Mouse (Mus musculus) lung, embryonic 16.5 days (tissue): ENCODE data around the gene Smim27. TPM values are rescaled to one million over a fixed set of nuclear protein-coding genes. Genes with fewer than 3 reads are reported as not detected.
A peak's percentile ranks its signal among the peaks of the same experiment; 100 is the strongest.

Experiments used
- ATAC-seq: fragments of 200-750 bp; cut with Nextera tagmentation; 2 replicates; pipeline ENCODE4 v1.8.0; 2017; ENCODE audit warnings: low read depth, mild to moderate bottlenecking, moderate library complexity
- H3K27ac ChIP-seq: fragments of 300-500 bp; sonication (generic); 2 replicates; pipeline ENCODE4 v1.5.1; 2014; ENCODE audit warnings: mild to moderate bottlenecking, control low read depth, low read length
- H3K27me3 ChIP-seq: fragments of 300-500 bp; sonication (generic); 2 replicates; pipeline ENCODE4 v1.6.1; 2014; ENCODE audit warnings: low read depth, low read length, mixed read lengths; ENCODE audit not compliant: control insufficient read depth, insufficient read depth
- H3K36me3 ChIP-seq: fragments of 300-500 bp; sonication (generic); 2 replicates; pipeline ENCODE4 v1.6.1; 2014; ENCODE audit warnings: low read length; ENCODE audit not compliant: control insufficient read depth, insufficient read depth
- H3K4me1 ChIP-seq: fragments of 300-500 bp; sonication (generic); replicated peaks from 2 replicates; pipeline ENCODE4 v1.6.1; 2014; ENCODE audit warnings: low read length, mixed read lengths; ENCODE audit not compliant: control insufficient read depth, insufficient read depth
- H3K4me2 ChIP-seq: fragments of 300-500 bp; sonication (generic); 2 replicates; pipeline ENCODE4 v1.6.1; 2014; ENCODE audit warnings: low read depth, low read length, control low read depth
- H3K4me3 ChIP-seq: fragments of 300-500 bp; sonication (generic); 2 replicates; pipeline ENCODE4 v1.5.1; 2014; ENCODE audit warnings: mild to moderate bottlenecking, low read length, control low read depth
- H3K9ac ChIP-seq: fragments of 300-500 bp; sonication (generic); 2 replicates; pipeline ENCODE4 v1.6.1; 2014; ENCODE audit warnings: low read length, control low read depth
- H3K9me3 ChIP-seq: fragments of 300-500 bp; sonication (generic); 2 replicates; pipeline ENCODE4 v1.6.1; 2016; ENCODE audit warnings: low read length; ENCODE audit not compliant: control insufficient read depth
- WGBS: fragments of 180-500 bp; shearing (Covaris S2); extraction: QIAGEN DNeasy Blood & Tissue Kit; methylation state at CpG from one replicate; pipeline ENCODE4 v1.1.7; 2014; 5-methylcytosine and 5-hydroxymethylcytosine counted together
- polyA plus RNA-seq: library from polyadenylated mRNA; unstranded; fragments of >200 nt; fragmentation: Nextera tagmentation; extraction: Ambion mirVana; gene quantifications from 2 replicates; pipeline ENCODE4 v1.2.1, GENCODE M21; 2015

Gene Smim27
- polyA plus RNA-seq, 1 experiment from 2014 or later, result 36.6 TPM

DNA sequence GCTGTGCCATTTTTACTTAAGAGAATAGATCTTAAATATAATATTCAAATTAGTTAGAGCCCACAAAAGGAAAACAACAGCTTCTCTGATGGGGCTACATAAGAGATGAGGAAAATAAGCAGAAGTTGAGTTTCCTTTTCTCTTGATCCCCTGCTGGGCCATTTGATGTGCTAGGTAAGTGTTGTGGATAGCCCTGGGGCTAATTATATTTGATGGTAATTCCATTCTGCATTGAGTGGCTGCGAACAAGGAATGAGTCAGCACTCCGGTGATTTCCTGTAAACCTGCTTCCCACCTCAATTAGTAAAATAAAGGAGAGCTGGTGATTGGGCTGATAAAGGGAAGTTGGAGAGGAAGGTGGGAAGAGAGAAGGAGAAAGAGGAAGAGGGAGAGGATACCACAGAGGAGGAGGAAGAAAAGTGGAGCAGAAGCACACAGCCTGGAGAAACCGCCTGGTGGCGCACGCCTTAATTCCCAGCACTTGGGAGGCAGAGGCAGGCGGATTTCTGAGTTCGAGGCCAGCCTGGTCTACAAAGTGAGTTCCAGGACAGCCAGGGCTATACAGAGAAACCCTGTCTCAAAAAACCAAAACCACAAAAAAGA, 36.2 kb upstream of the Smim27 start:
- Histone ChIP-seq H3K27ac (no peak overlapping the region), H3K27me3 (no peaks in the 10 kb centered on the region), H3K4me2 (no peak overlapping the region), H3K9ac (no peak overlapping the region), H3K4me1 (no peaks in the 10 kb centered on the region), H3K36me3 (0 out of 2 replicates have a peak, but pooled peaks cover 2% of the 10 kb centered on the region), H3K9me3 (no peaks in the 10 kb centered on the region), H3K4me3 (no peak overlapping the region)
- no peak for ATAC-seq
- 88% methylated on average over 7 of the region's 7 CpGs for WGBS

- H3K9me3 ChIP-seq, result no peaks in the 10 kb centered on the region
- H3K9ac ChIP-seq, result no peak overlapping the region
- WGBS, result 81% methylated on average over 6 of the region's 6 CpGs
- H3K36me3 ChIP-seq, result 0 out of 2 replicates have a peak, but pooled peaks cover 2% of the 10 kb centered on the region
- no peaks in the 10 kb centered on the region for H3K27me3 ChIP-seq
- no peak overlapping the region for H3K27ac ChIP-seq
- H3K4me1 ChIP-seq, result peaks cover 4% of the 10 kb centered on the region; the same call in 1 of the 2 replicates
- ATAC-seq, result no peak
- no peak overlapping the region for H3K4me3 ChIP-seq
- H3K4me2 ChIP-seq, result no peak overlapping the region
Observed at GRCm38 (mm10) chr4:40234256-40234655, 35.1 kb upstream of the Smim27 start.

DNA sequence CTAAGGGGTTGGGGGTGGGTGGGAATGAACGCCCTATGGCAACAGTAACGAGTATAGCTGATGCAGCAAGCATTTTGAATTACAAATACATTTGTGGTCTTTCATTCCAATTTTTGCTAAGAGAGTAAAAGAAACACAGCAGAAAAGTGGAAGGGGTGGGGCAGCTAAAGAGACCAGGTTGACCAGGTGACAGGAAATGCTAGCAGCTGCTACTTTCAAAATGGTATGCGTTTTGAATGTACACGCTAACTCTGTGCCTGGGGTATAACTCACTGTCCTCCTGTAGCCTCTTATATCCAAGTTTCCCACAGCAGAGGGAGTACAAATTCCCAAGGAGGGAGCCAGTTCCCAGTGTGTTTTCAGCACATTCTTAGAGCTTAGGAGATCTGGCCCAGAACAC, 32.5 kb upstream of the Smim27 start:
- 70% methylated on average over 4 of the region's 4 CpGs for WGBS

GRCm38 (mm10) chr4:40238483-40239408, 30.6 kb upstream of the Smim27 start:
- Histone ChIP-seq H3K9ac (peak overlapping the region; percentile 63), H3K36me3 (0 out of 2 replicates have a peak, but pooled peaks cover 2% of the 10 kb centered on the region), H3K9me3 (no peaks in the 10 kb centered on the region), H3K27me3 (no peaks in the 10 kb centered on the region), H3K4me1 (peaks cover 4% of the 10 kb centered on the region; the same call in 1 of the 2 replicates), H3K4me3 (peak overlapping the region; percentile 60), H3K4me2 (peak overlapping the region; percentile 70), H3K27ac (peak overlapping the region; percentile 70)
- ATAC-seq, result peak; percentile 78
- WGBS, result 1% methylated on average over 17 of the region's 17 CpGs

More for the DNA sequence above, 32.5 kb upstream of the Smim27 start:
- Histone ChIP-seq H3K4me1 (peaks cover 4% of the 10 kb centered on the region; the same call in 1 of the 2 replicates), H3K27ac (no peak overlapping the region), H3K9me3 (no peaks in the 10 kb centered on the region), H3K4me3 (no peak overlapping the region), H3K9ac (no peak overlapping the region), H3K4me2 (no peak overlapping the region), H3K27me3 (no peaks in the 10 kb centered on the region), H3K36me3 (0 out of 2 replicates have a peak, but pooled peaks cover 2% of the 10 kb centered on the region)
- no peak for ATAC-seq

DNA sequence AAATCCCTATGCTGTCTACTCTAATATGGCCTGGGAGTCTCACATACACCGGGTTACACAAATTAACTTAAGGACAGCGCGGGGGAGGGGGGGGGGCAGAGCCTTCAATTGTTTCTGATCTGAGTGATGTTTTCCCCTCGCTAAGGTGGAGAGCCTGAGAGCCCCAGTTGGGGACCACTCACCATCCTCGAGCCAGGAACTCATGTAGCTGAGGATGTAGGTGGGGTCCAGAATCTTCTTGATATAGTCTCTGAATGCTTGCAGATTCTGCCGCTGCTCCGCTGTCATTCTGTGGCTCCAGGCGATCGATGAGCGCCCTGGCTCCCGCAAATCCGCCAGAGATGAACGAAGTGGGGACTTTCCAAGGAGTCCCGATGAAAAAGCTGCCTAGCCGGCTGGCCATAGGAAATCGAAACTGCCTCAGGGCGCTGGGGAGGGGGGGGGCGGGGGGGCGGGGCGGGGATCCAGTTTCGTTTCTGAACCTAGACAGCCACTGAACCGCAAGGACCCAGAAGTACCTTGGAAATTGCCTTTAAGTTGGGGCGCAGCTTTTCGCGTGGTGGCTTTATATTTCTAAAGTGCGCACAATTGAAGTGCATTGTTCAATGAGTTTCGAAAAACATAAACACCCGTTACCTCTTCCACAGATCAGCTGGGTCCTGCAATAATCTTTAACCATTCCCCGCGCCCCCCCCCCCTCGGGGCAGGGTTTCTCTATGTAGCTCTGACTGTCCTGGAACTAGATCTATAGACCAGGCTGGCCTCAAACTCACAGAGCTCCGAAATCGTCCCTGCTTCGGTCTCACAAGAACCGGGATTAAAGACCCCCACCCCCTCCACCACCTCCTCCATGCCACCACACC, 29.7 kb upstream of the Smim27 start, which contains the start of gene Ddx58:
Gene Ddx58, minus strand, starts transcription at position 420 of the 863 bp plus-strand sequence.
- H3K9ac ChIP-seq, result peak within 1 kb of the TSS; percentile 63
- H3K27ac ChIP-seq, result peak within 1 kb of the TSS; percentile 70
- WGBS, result 2% methylated on average over 29 of the region's 35 CpGs
- peak within 1 kb of the TSS; percentile 70 for H3K4me2 ChIP-seq
- no peaks in the 10 kb centered on the region for H3K27me3 ChIP-seq
- no peaks in the 10 kb centered on the region for H3K9me3 ChIP-seq
- H3K4me3 ChIP-seq, result peak within 1 kb of the TSS; percentile 60
- H3K4me1 ChIP-seq, result peaks cover 4% of the 10 kb centered on the region; the same call in 1 of the 2 replicates
- ATAC-seq, result peak; percentile 78
- 0 out of 2 replicates have a peak, but pooled peaks cover 1% of the 10 kb centered on the region for H3K36me3 ChIP-seq

- no peaks in the 10 kb centered on the region for H3K27me3 ChIP-seq
- 45% methylated on average over 5 of the region's 5 CpGs for WGBS
- ATAC-seq, result peak; percentile 5; the same call in 1 of the 2 replicates
- H3K27ac ChIP-seq, result no peak overlapping the region
- peaks cover 4% of the 10 kb centered on the region; the same call in 1 of the 2 replicates for H3K4me1 ChIP-seq
- peak overlapping the region; percentile 70 for H3K4me2 ChIP-seq
- peak overlapping the region; percentile 60 for H3K4me3 ChIP-seq
- H3K36me3 ChIP-seq, result no peaks in the 10 kb centered on the region
- H3K9me3 ChIP-seq, result no peaks in the 10 kb centered on the region
- peak overlapping the region; percentile 63 for H3K9ac ChIP-seq
Observed at GRCm38 (mm10) chr4:40240272-40240744, 29.1 kb upstream of the Smim27 start.

DNA sequence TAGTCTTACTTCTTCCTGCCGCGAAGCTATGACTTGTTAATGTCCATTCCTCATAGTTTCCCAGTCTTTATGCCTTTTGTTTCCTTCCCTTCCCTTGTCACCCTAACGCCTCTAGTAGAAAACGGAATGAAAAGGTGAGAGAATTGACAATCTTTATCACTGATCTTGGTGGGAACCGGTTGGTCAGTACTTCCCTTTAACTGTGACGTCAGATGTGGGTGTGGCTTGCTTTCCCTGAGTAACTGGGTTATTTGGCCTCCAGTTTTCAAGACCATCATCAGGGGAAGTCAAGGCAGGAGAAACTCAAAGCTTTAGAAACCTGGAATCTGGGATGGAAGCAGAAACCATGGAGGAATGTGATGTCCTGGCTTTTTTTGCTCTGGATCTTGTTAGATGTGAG, 27.5 kb upstream of the Smim27 start:
- no peaks in the 10 kb centered on the region for H3K9me3 ChIP-seq
- H3K4me1 ChIP-seq, result peaks cover 4% of the 10 kb centered on the region; the same call in 1 of the 2 replicates
- H3K27me3 ChIP-seq, result no peaks in the 10 kb centered on the region
- no peaks in the 10 kb centered on the region for H3K36me3 ChIP-seq
- no peak for ATAC-seq
- no peak overlapping the region for H3K4me3 ChIP-seq
- no peak overlapping the region for H3K27ac ChIP-seq
- H3K4me2 ChIP-seq, result no peak overlapping the region
- H3K9ac ChIP-seq, result no peak overlapping the region
- WGBS, result 41% methylated on average over 6 of the region's 6 CpGs

- no peak for ATAC-seq
- no peak overlapping the region for H3K9ac ChIP-seq
- H3K4me1 ChIP-seq, result peaks cover 4% of the 10 kb centered on the region; the same call in 1 of the 2 replicates
- no peaks in the 10 kb centered on the region for H3K36me3 ChIP-seq
- H3K27ac ChIP-seq, result no peak overlapping the region
- H3K4me2 ChIP-seq, result no peak overlapping the region
- no peaks in the 10 kb centered on the region for H3K27me3 ChIP-seq
- WGBS, result 85% methylated on average over 4 of the region's 4 CpGs
- H3K9me3 ChIP-seq, result no peaks in the 10 kb centered on the region
- H3K4me3 ChIP-seq, result no peak overlapping the region
Observed at GRCm38 (mm10) chr4:40243006-40243405, 26.4 kb upstream of the Smim27 start.
